Mouse (Mus musculus): ENCODE measurements around the gene Phc2.

- TF ChIP-seq CTCF (IDR thresholded peaks at IDR 0.05; ENCODE audit: borderline replicate concordance, extremely low read depth, insufficient read depth, insufficient read length), result no peak
- no peak for TF ChIP-seq POLR2A (IDR thresholded peaks at IDR 0.05; ENCODE audit: borderline replicate concordance, extremely low read depth, insufficient read depth, insufficient read length, poor library complexity, severe bottlenecking)
These were observed 112.4 kb downstream of the Phc2 start for GRCm38 (mm10) chr4:128766929-128767328.
